Mouse (Mus musculus) spleen, adult 10 weeks (tissue): ENCODE results near the gene Zfp318. TPM values are rescaled to one million over a fixed set of nuclear protein-coding genes. Genes with fewer than 3 reads are reported as not detected.

Experiments used
- polyA plus RNA-seq: library from polyadenylated mRNA; stranded (reverse); fragments of 350-450 nt; fragmentation: Illumina TruSeq; extraction: RNeasy Lipid Tissue Mini Kit (QIAGEN cat#74804); gene quantifications from one replicate; pipeline ENCODE4 v1.2.3, GENCODE M21; 2015; ENCODE audit warnings: low replicate concordance; ENCODE audit not compliant: insufficient read depth

Zfp318 gene
- polyA plus RNA-seq = 169 TPM

GRCm38 (mm10) chr17:46383294-46384060 is at the start of gene Zfp318:
TSS of gene Zfp318 (plus strand) at chr17:46383731.

GRCm38 (mm10) chr17:46428761-46429414 is 45.4 kb downstream of the Zfp318 start, which contains the start of gene Crip3:
TSS of gene Crip3 (plus strand) at chr17:46428926.

GRCm38 (mm10) chr17:46438298-46438873 is 54.9 kb downstream of the Zfp318 start, which contains the start of gene Slc22a7:
TSS of gene Slc22a7 (minus strand) at chr17:46438457.

Other genes with a start within 250 kb of the Zfp318 start
- 0.32 TPM for gene Rsph9, start 239.5 kb upstream of the Zfp318 start, polyA plus RNA-seq
- gene Mad2l1bp, start 230.2 kb upstream of the Zfp318 start, polyA plus RNA-seq = 15.3 TPM
- 158 TPM for gene Gtpbp2, start 222.7 kb upstream of the Zfp318 start, polyA plus RNA-seq
- 18.1 TPM for gene Polh, start 181.1 kb upstream of the Zfp318 start, polyA plus RNA-seq
- gene Xpo5, start 180.9 kb upstream of the Zfp318 start, polyA plus RNA-seq = 31.6 TPM
- gene Polr1c, start 135.7 kb upstream of the Zfp318 start, polyA plus RNA-seq = 37.5 TPM
- gene Yipf3, start 135.7 kb upstream of the Zfp318 start, polyA plus RNA-seq = 20.5 TPM
- gene Lrrc73, start 130.2 kb upstream of the Zfp318 start, polyA plus RNA-seq = 0.37 TPM
- gene Tjap1, start 100.7 kb upstream of the Zfp318 start, polyA plus RNA-seq = 10.3 TPM
- not detected for gene Dlk2, start 86.3 kb upstream of the Zfp318 start, polyA plus RNA-seq
- gene Abcc10, start 55.4 kb upstream of the Zfp318 start, polyA plus RNA-seq = 4.7 TPM
- gene Crip3, start 45.2 kb downstream of the Zfp318 start, polyA plus RNA-seq = 9.2 TPM
- gene Slc22a7, start 54.7 kb downstream of the Zfp318 start, polyA plus RNA-seq = not detected
- gene Ttbk1, start 103.9 kb downstream of the Zfp318 start, polyA plus RNA-seq = 0.75 TPM
- gene Dnph1, start 113.0 kb downstream of the Zfp318 start, polyA plus RNA-seq = 1.6 TPM
- 7.8 TPM for gene Cul9, start 162.7 kb downstream of the Zfp318 start, polyA plus RNA-seq
- 9.6 TPM for gene Srf, start 172.4 kb downstream of the Zfp318 start, polyA plus RNA-seq
- gene Ptk7, start 245.8 kb downstream of the Zfp318 start, polyA plus RNA-seq = 2.3 TPM